Mouse (Mus musculus) testis, adult 2 months (tissue): ENCODE measurements around the gene Gpx8. TPM values are rescaled to one million over a fixed set of nuclear protein-coding genes. Genes with fewer than 3 reads are reported as not detected.

Experiments
- H3K27ac ChIP-seq: fragments of 200-500 bp; 2 replicates; pipeline ENCODE4 v1.5.1; 2012; ENCODE audit warnings: low read depth, low read length; ENCODE audit not compliant: control insufficient read depth, insufficient read depth
- H3K27me3 ChIP-seq: fragments of 200-500 bp; 2 replicates; pipeline ENCODE4 v1.6.1; 2012; ENCODE audit warnings: mild to moderate bottlenecking, low read length, moderate library complexity; ENCODE audit not compliant: control insufficient read depth, insufficient read depth
- H3K36me3 ChIP-seq: fragments of 200-500 bp; 2 replicates; pipeline ENCODE4 v1.6.1; 2012; ENCODE audit warnings: mild to moderate bottlenecking, low read length; ENCODE audit not compliant: control insufficient read depth, insufficient read depth
- H3K4me1 ChIP-seq: fragments of 200-500 bp; 2 replicates; pipeline ENCODE4 v1.6.1; 2012; ENCODE audit warnings: low read length; ENCODE audit not compliant: control insufficient read depth, insufficient read depth
- H3K4me3 ChIP-seq: fragments of 200-500 bp; 2 replicates; pipeline ENCODE4 v1.5.1; 2012; ENCODE audit warnings: low read depth, mild to moderate bottlenecking, low read length, moderate library complexity, mixed read lengths; ENCODE audit not compliant: control insufficient read depth
- CTCF ChIP-seq: fragments of 200-500 bp; IDR thresholded peaks from 2 replicates; pipeline ENCODE4 v1.5.1; 2012; ENCODE audit warnings: low read depth, mild to moderate bottlenecking, inconsistent platforms, low read length, moderate library complexity; ENCODE audit not compliant: control insufficient read depth, insufficient read depth, insufficient replicate concordance
- POLR2A ChIP-seq: fragments of 200-500 bp; IDR thresholded peaks from 2 replicates; pipeline ENCODE4 v1.6.1; 2012; ENCODE audit warnings: low read depth, mild to moderate bottlenecking, inconsistent platforms, low read length, moderate library complexity; ENCODE audit not compliant: control insufficient read depth
- polyA plus RNA-seq: library from polyadenylated mRNA; depleted of rRNA; stranded (reverse); fragments of >200 nt; gene quantifications from 2 replicates; pipeline ENCODE4 v1.2.3, GENCODE M21; 2012; rRNA removed

Gene Gpx8
- 0.69 and 0.87 TPM in 2 replicates for polyA plus RNA-seq

DNA sequence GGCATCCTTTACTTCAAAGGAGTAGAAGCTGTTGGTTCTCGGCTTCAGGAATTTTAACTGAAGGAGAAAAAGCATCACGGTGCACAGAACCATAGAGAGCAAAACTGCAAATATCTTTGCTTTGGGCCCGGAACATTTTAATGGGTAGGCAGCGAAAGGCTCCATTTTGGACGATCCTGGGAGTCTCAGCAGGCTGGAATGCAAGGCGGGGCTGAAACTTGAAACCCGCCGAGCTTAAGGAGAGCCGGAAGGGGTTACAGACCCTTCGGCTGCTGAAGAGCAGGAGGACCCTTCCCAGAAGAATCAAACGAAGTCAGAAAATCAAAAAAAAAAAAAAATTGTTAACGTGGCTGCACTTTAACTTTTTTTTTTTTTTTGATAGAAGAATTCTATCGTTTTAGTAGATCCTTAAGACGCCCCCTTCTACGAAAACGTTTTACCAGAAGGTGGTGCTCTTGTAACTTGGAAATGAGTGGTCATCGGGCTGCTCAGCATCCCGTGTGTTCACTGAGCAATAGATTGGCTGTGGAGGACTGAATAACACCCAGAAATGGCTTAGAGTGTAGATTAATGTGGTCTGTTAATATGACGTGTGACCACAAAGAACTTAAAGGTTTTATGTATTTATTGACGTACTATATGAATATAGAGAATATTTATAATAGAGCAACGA lies at the start of gene Gpx8:
Gene Gpx8 (minus strand): TSS at position 200 of the 673 bp plus-strand sequence.
- H3K27ac ChIP-seq = peak within 1 kb of the TSS; percentile 49; the same call in 1 of the 2 replicates
- TF ChIP-seq CTCF (no peak), POLR2A (no peak)
- no peaks in the 10 kb centered on the region for H3K27me3 ChIP-seq
- H3K36me3 ChIP-seq = no peaks in the 10 kb centered on the region
- H3K4me3 ChIP-seq = peak within 1 kb of the TSS; percentile 56
- H3K4me1 ChIP-seq = peaks cover 10% of the 10 kb centered on the region

DNA sequence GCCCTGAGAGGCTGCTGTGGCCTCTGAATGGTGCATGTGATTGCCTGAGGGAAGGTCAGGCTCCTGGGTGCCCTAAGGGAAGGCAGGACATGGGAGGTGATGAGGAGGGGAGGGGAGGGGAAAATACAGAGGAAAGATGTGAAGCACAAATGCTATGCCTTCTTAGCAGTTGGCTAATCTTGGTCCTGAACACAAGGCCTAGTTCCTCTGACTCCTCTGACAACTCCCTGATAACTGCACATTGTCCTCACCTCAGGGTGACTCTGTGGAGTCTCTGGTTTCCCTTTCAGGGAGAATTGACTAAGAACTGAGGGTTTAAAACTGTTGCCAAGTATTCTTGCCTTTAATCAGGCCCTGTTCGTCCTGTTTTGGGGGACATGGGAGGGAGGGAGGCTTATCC lies 48.4 kb upstream of the Gpx8 start:
- no peak overlapping the region for H3K4me3 ChIP-seq
- H3K36me3 ChIP-seq = no peaks in the 10 kb centered on the region
- no peaks in the 10 kb centered on the region; the same call in 1 of the 2 replicates for H3K4me1 ChIP-seq
- no peak for TF ChIP-seq POLR2A
- no peak for TF ChIP-seq CTCF
- H3K27me3 ChIP-seq = no peaks in the 10 kb centered on the region
- no peak overlapping the region for H3K27ac ChIP-seq

DNA sequence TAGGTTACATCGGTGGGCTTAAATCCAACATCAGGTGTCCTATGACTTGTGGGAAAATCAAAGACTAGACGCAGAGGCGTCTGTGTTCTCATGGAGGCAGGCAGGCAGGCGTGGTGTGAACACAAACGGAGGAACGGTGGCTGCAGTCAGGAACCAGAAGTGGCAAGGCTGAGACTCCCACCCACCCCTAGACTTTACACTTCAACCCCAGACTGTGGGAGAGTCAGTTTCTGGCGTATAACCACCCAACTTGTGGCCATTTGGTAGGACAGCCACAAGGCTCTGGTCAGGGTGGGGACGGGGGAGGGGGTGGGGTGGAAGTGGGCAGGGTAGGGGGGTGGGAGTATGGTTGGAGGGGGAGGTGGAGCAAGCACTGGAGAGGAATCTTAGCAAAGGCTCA lies 44.3 kb upstream of the Gpx8 start:
- no peaks in the 10 kb centered on the region for H3K36me3 ChIP-seq
- H3K4me3 ChIP-seq = no peak overlapping the region
- no peak for TF ChIP-seq POLR2A
- no peak for TF ChIP-seq CTCF
- H3K27ac ChIP-seq = no peak overlapping the region
- no peaks in the 10 kb centered on the region for H3K27me3 ChIP-seq
- no peaks in the 10 kb centered on the region; the same call in 1 of the 2 replicates for H3K4me1 ChIP-seq

DNA sequence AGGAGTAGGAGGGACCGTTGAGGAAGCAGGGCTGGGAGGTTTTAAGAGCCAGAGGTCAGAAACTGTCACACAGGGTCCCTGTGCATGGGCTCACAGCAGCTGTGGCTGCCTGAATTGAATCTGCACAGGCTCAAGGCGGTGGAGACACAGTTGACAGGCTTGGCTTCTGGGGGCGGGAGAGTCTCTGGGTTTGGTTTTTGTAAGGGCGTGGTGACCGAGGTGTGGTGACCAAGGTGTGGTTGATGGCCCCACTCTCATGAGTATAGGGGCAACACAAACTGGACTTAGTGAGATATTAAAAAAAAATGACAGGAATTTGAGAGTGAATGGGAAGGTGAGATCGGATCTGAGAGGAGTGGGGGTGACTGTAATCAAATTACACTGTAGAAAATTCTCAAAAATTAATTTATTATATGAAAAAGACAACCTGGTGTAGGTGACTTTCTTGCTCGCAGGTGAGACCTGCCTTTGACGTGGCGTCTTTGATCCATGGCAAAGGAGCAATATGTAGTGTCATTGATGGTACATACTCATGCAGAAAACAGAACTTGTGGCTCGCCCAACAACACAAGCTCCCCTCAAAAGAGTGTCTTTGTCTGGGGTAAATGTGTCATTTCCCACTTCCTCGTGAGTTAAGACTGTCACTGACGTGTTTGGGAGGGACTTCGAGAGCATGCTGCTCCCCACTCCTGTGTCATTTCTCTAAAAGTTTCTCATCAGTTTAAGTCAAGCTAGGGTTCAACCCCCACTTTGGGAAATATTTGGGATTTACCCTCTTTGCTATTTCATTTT lies 41.2 kb upstream of the Gpx8 start:
- Histone ChIP-seq H3K4me3 (no peak overlapping the region), H3K4me1 (no peaks in the 10 kb centered on the region; the same call in 1 of the 2 replicates), H3K36me3 (no peaks in the 10 kb centered on the region), H3K27ac (no peak overlapping the region), H3K27me3 (no peaks in the 10 kb centered on the region)
- TF ChIP-seq CTCF (no peak), POLR2A (no peak)

DNA sequence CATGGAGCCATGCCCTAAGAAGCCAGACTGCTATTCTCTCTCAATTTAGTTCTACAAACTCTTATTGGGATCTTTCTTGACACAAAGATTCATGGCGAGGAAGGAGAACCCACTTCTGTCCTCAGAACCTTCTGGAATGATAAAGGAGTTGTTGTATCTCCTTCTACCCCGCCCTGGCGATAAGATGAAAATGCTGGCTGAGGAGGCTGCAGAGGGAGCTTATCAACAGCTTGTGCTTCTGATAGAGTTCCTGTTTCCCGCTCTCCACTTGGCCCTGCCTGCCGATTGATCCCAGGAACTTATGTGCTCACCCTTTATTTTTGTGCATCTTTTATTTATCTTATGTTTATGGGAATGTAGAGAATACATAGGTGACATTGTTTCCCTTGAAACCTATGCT lies 38.5 kb upstream of the Gpx8 start:
- no peaks in the 10 kb centered on the region for H3K36me3 ChIP-seq

DNA sequence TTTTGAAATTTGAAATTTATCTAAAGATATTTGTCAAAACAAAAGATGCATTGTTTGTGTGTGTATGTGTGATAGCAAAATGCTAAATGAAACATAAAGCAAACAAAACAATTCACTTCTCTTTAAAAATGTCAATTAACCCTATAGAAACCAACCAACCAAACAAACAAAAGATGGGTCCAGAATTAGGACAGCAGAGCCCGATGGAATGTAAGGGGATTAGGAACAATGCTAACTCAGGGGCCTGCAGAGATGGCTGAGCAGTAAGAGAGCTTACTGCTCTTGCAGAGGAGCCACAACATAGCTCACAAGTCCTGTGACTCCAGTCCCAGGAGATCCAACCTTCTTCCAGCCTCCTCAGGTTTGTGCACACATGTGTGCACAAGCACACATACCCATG lies 35.9 kb upstream of the Gpx8 start:
- Histone ChIP-seq H3K27me3 (no peaks in the 10 kb centered on the region), H3K27ac (no peak overlapping the region), H3K36me3 (no peaks in the 10 kb centered on the region; the same call in 1 of the 2 replicates), H3K4me3 (no peak overlapping the region), H3K4me1 (no peaks in the 10 kb centered on the region)
- TF ChIP-seq POLR2A (no peak), CTCF (no peak)

More for the DNA sequence above, 38.5 kb upstream of the Gpx8 start:
- TF ChIP-seq CTCF (no peak), POLR2A (no peak)
- no peaks in the 10 kb centered on the region for H3K27me3 ChIP-seq
- H3K4me3 ChIP-seq = no peak overlapping the region
- H3K4me1 ChIP-seq = no peaks in the 10 kb centered on the region
- H3K27ac ChIP-seq = no peak overlapping the region

DNA sequence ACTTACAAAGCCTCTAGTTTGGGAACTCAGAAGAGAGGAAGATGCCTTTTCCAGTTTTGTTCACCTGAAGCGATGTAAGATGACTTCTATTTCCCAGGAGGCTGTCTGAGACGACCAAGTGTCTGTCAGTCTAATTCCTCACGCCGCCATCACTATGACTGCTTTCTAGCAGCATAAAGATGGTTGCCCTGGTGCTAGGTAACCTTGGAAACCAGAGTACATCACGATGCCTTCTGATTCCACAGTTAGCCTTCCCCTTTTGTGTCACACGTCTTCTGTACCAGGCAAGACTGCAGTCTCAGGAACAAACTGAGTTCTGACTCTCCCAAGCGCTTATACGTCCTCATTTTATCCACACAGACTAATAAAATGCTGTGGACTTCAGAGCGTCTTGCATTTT lies 32.8 kb upstream of the Gpx8 start:
- Histone ChIP-seq H3K27ac (no peak overlapping the region), H3K27me3 (no peaks in the 10 kb centered on the region), H3K4me3 (peak overlapping the region; percentile 83; the same call in 1 of the 2 replicates), H3K4me1 (no peaks in the 10 kb centered on the region), H3K36me3 (no peaks in the 10 kb centered on the region; the same call in 1 of the 2 replicates)
- TF ChIP-seq CTCF (no peak), POLR2A (0 out of 2 replicates have a peak, but pooled peaks have one; percentile 8)
